Mouse (Mus musculus) left cerebral cortex, postnatal 4 days (tissue): ENCODE measurements around the gene Pxn. TPM values are rescaled to one million over a fixed set of nuclear protein-coding genes. Genes with fewer than 3 reads are reported as not detected.
"Not testable (repeated sequence)": the region's sequence is repeated elsewhere in the genome, so short reads cannot be mapped to it uniquely, and the experiment has no call there.

Source experiments
- DNase-seq: peaks from one replicate; pipeline ENCODE4 v3.0.0-alpha.2; 2022
- intact Hi-C: fragments of 180-260 bp; cut with DNase I; formaldehyde crosslinking; loops from one replicate; pipeline ENCODE4 v1.15.1; 2025
- total RNA-seq, 2 experiments: library from RNA; stranded (reverse); gene quantifications; 2 replicates each; pipeline ENCODE4 v1.2.3; 2021

The Pxn gene
- total RNA-seq, 2 experiments from 2014 or later, result 23.9 to 24.7 TPM

GRCm38 (mm10) chr5:115507267-115507980 lies 948 bp downstream of the Pxn start:
- intact Hi-C loops, result loop anchor here (2.0 to 5.0 kb wide), 2 partner anchors 31 to 50 kb away; partner anchors contain the start of gene Rplp0

DNA sequence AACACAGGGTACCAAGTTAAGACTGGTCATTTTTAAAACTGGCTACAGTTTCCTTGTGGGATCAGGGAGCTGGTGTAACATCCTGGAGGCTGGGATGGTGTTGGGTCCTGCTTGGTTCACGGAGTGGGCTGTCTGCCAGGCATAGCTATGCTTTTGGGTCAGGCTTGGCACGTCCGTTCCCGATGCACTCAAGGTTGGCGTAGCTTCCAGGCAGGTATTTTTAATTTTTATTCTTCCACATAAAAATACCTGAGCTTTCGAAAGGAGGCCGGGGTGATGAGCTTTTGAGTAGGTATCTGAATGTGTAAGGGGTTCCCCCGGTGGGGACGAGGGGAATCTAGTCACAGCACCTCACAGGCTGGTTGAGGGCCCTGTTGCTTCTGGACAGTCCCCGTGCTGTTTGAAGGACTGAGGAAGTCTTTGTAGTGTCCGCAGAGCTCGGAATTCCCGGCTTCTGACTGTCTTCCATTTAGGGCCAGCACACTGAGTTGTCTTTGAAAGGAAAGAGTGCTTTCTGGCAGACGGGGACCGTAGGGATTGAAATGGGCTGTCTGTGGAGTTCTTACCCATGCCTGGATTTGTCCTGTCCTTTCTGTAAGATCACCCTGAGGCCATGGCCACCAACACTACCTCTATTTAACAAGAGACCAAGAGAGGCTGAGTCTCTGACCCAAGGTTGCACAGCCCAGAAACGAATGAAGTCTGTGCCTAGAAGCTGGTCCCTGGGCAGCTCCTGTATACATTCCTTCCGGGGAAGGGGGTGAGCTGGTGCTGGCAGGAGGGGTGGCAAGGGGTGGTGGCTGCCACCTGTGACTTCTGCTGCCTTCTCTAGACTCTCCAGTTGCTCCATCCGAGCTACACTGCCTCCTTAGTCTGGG lies 1.7 kb downstream of the Pxn start:
- intact Hi-C loops, result loop anchor here (2.0 to 5.0 kb wide), 2 partner anchors 31 to 49 kb away; partner anchors contain the start of gene Rplp0
- DNase-seq, result no peak

More at GRCm38 (mm10) chr5:115507267-115507980, 948 bp downstream of the Pxn start:
- DNase-seq, result no peak

DNA sequence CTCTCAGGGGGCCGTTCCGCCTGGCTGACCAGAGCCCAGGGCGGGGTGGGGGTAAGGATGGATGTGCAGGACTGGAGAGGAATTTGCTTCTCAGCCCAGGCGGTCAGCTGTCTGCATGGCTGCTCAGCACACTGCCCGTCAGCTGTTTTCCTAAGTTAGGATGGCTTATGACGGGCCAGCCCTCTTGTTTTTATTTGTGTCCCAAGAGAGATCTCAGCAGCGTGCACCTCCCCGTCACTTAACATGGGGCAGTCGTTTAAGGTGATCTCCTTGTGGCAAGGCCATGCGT lies 2.3 kb downstream of the Pxn start:
- intact Hi-C loops, result loop anchor here (5.0 kb wide), 1 partner anchor 48 kb away; the partner anchor contains the start of gene Rplp0
- no peak for DNase-seq

- no peak for DNase-seq
These were observed 2.9 kb downstream of the Pxn start for GRCm38 (mm10) chr5:115509321-115509761.

GRCm38 (mm10) chr5:115509790-115510689 lies 3.6 kb downstream of the Pxn start:
- intact Hi-C loops, result loop anchor here (5.0 kb wide), 1 partner anchor 47 kb away; the partner anchor contains the start of gene Rplp0
- no peak for DNase-seq

More at GRCm38 (mm10) chr5:115509321-115509761, 2.9 kb downstream of the Pxn start:
- intact Hi-C loops, result loop anchor here (5.0 kb wide), 1 partner anchor 48 kb away; the partner anchor contains the start of gene Rplp0

DNA sequence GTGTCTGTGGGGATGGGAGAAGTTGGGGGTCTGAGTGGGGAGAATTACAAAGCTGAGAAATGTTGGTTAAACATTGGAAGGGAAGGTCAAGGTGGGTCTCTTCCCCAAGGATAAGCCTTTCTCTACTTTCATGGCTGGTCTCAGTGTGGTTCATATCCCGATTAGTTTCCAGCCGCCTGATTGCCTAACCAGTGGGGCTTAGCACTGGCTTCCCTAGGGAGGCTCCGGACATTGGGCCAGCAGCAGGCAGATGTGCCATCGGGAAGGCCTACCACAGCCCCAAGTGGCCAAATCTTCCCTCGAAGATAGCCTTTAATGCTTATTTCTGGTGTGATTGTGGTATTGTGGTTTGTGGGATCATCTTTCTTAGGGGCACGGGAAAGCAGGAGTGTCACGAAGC lies 5.9 kb downstream of the Pxn start:
- intact Hi-C loops, result no loop called here
- DNase-seq, result no peak

DNA sequence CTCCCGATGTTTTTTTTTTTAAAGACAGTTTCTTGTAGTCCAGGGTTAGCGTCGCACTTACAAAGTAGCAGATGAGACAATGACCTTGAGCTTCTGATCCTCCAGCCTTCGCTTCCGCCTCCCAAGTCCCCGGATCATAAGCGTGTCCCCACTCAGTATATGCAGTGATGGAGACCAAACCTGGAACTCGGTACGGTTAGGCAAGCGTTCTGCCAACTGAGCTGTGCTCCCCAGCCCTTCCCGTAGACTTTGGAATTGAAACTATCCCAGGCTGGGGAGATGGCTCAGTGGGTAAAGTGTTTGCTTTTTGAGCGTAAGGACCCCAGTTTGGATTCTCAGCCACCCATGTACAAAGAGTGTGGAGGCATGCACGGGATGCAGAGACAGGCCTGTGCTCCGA lies 6.8 kb downstream of the Pxn start:
- no peak for DNase-seq
- intact Hi-C loops, result no loop called here

- intact Hi-C loops, result no loop called here
- DNase-seq, result no peak
These were observed 7.2 kb downstream of the Pxn start for GRCm38 (mm10) chr5:115513721-115514120.

DNA sequence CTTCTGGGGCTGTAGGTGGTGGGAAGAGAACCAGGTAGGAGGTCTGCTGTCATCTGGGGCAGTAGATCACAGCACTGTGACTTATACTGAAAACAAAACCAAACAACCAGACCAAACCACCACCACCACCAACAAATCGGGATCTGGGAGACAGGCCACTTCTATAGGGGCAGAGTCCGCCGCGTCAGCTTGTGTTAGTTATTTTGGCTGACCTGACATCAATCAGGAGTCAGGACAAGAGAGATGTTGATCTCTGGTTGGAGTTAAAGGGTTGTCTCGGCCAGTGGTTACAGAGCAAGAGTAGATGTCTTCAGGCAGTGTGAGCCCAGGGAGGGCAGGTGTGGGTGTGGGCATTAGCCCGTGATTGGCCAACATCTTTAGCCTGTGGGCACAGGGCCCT lies 7.9 kb downstream of the Pxn start:
- intact Hi-C loops, result no loop called here

DNA sequence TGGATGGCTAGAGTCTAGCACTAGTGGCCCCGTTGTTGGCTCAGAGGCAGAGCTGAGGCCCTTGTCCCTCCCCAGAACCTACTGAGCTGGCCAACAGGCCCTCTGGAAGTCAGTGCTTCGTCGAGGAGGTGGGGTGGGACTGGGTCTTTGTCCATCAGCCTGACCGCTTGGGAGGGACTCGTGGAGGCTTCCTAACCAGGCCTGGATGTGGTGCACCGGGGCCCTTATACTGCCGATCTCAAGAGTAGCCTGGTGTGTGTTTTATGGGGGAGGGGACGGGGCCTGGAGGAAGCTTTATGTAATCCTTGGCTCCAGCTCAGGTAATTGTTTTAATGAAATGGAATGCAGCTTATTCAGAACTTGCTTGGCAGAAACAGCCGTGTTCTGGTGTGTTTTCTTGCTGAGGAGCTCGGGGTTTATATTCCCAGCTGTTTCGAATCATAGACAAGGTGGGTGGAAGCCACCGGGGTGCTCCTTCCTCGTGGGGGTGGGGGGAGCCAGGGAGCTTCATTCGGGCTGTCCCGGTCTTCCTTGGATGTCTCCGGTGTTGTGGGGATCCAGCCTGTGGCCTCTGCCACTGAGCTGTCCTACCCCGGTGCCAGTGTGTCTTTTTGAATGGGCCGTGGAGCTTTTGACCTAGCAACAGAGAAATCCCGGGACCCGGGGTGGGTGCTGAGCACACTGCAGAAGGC lies 8.6 kb downstream of the Pxn start:
- intact Hi-C loops, result no loop called here
- no peak for DNase-seq

More for the DNA sequence above, 7.9 kb downstream of the Pxn start:
- DNase-seq, result no peak

GRCm38 (mm10) chr5:115516081-115516907 lies 9.8 kb downstream of the Pxn start:
- no peak for DNase-seq
- intact Hi-C loops, result no loop called here

- DNase-seq, result no peak
- intact Hi-C loops, result no loop called here
These were observed 10.4 kb downstream of the Pxn start for GRCm38 (mm10) chr5:115516908-115517307.

GRCm38 (mm10) chr5:115517501-115517900 lies 11.0 kb downstream of the Pxn start:
- intact Hi-C loops, result no loop called here
- DNase-seq, result no peak

- intact Hi-C loops, result not testable (repeated sequence)
These were observed 11.7 kb downstream of the Pxn start for GRCm38 (mm10) chr5:115518214-115518613.

GRCm38 (mm10) chr5:115520325-115520869 lies 13.9 kb downstream of the Pxn start:
- no peak for DNase-seq
- intact Hi-C loops, result no loop called here

More at GRCm38 (mm10) chr5:115518214-115518613, 11.7 kb downstream of the Pxn start:
- DNase-seq, result not testable (repeated sequence)

DNA sequence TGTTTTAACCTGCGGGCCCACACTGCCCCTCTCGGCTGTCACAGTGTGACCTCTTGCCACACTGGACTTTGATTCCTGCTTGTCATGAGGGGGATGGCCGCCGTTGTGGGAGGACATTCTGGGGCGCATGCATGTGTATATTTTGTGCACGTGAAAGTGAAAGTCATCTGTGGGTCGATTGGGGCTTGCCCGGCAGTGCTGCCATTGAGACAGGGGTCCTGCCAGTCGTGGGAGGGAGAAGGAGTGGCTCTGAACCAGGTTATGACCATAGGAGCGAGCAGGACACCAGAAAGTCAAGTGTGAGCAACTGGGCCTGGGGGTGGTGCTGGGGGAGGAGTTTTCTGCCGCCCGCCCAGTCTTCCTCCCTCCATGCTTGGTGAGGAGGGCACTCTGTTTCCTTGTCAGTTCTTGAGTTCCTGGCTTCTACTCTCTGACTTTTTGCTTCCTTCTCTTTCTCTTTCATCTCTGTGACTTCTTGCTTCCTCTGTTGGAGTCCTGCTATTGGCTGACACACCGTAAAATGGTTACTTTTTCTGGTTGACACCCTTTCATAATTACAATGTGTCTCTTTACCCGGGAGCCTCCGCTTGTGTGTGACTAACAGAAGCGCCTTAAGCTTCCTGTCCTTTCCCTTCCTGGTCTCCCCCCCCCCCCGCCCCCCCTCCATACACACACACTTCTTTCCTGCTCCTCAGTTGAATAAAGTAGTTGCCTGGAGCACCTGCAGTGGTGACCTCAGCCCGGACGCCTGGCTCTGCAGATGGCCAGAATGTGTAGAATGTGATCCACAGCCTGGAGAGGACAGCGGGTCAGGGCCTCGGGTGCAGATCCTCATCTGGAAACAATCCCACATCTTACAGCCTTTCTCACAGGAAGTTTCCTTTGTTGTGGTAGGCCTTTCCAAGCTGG lies 15.3 kb downstream of the Pxn start:
- intact Hi-C loops, result no loop called here
- DNase-seq, result no peak

- intact Hi-C loops, result no loop called here
- no peak for DNase-seq
These were observed 16.1 kb downstream of the Pxn start for GRCm38 (mm10) chr5:115522531-115522930.
